Mouse (Mus musculus) ES-E14 (cell line): Measurements from ENCODE around the gene Dlg2. TPM values are rescaled to one million over a fixed set of nuclear protein-coding genes. Genes with fewer than 3 reads are reported as not detected.
"Not testable (repeated sequence)": the region's sequence is repeated elsewhere in the genome, so short reads cannot be mapped to it uniquely, and the experiment has no call there.

Source experiments
- DNase-seq: peaks from one replicate; pipeline ENCODE4 v3.0.0-alpha.2; 2013; ENCODE audit warnings: low read depth, low spot score
- H3K27ac ChIP-seq: 2 replicates; pipeline ENCODE4 v1.5.1; 2012; ENCODE audit warnings: low read depth, mild to moderate bottlenecking, low read length, moderate library complexity, mixed read lengths; ENCODE audit not compliant: poor library complexity, insufficient read depth, severe bottlenecking
- H3K36me3 ChIP-seq: 2 replicates; pipeline ENCODE4 v1.6.1; 2012; ENCODE audit warnings: mild to moderate bottlenecking, low read length, moderate library complexity, mixed read lengths; ENCODE audit not compliant: control insufficient read depth, poor library complexity, insufficient read depth, severe bottlenecking
- H3K4me1 ChIP-seq, 2 experiments: fragments of 150-350 bp in 1 of 2; sonication (generic) in 1 of 2; 2 replicates each; pipeline ENCODE4 v1.6.1; 2012; ENCODE audit warnings: low read length in 2 of 2, mild to moderate bottlenecking in 1 of 2, mixed read lengths in 1 of 2; ENCODE audit not compliant: control insufficient read depth in 2 of 2, insufficient read depth in 2 of 2, poor library complexity in 1 of 2
- H3K4me3 ChIP-seq, 2 experiments: fragments of 150-350 bp in 1 of 2; sonication (generic) in 1 of 2; 2 replicates each; pipeline ENCODE4 v1.5.1; 2012; ENCODE audit warnings: low read length in 2 of 2, low read depth in 1 of 2, mild to moderate bottlenecking in 1 of 2, mixed read lengths in 1 of 2; ENCODE audit not compliant: insufficient read depth in 1 of 2, poor library complexity in 1 of 2, severe bottlenecking in 1 of 2
- H3K9ac ChIP-seq: 2 replicates; pipeline ENCODE4 v1.6.1; 2012; ENCODE audit warnings: low read depth, mild to moderate bottlenecking, low read length, mixed read lengths; ENCODE audit not compliant: poor library complexity, insufficient read depth, severe bottlenecking
- H3K9me3 ChIP-seq: fragments of 150-350 bp; sonication (generic); 2 replicates; pipeline ENCODE4 v1.6.1; 2012; ENCODE audit warnings: low read depth, mild to moderate bottlenecking, low read length; ENCODE audit not compliant: control insufficient read depth, insufficient read depth
- CHD2 ChIP-seq: IDR thresholded peaks from 2 replicates; pipeline ENCODE4 v1.6.1; 2014; ENCODE audit warnings: mild to moderate bottlenecking, low read depth, low read length, inconsistent platforms
- HCFC1 ChIP-seq: IDR thresholded peaks from 2 replicates; pipeline ENCODE4 v1.6.1; 2012; ENCODE audit warnings: low read length, inconsistent platforms, borderline replicate concordance; ENCODE audit not compliant: insufficient read depth
- MAFK ChIP-seq: IDR thresholded peaks from 2 replicates; pipeline ENCODE4 v1.6.1; 2014; ENCODE audit warnings: mild to moderate bottlenecking, low read depth, low read length, inconsistent platforms; ENCODE audit not compliant: insufficient read depth
- ZC3H11A ChIP-seq: IDR thresholded peaks from 2 replicates; pipeline ENCODE4 v1.6.1; 2012; ENCODE audit warnings: low read depth, mild to moderate bottlenecking, inconsistent platforms, low read length, borderline replicate concordance
- ZNF384 ChIP-seq: IDR thresholded peaks from 2 replicates; pipeline ENCODE4 v1.6.1; 2012; ENCODE audit warnings: low read depth, low read length, inconsistent platforms
- in situ Hi-C, 2 experiments: fragments of 600-800 bp; cut with MboI; formaldehyde crosslinking; loops; one replicate each; pipeline ENCODE4 v1.15.1; 2025; ENCODE audit warnings: low sequenced_read_pairs in 2 of 2, inconsistent platforms in 1 of 2; ENCODE audit not compliant: unreplicated experiment in 2 of 2
- total RNA-seq: library from RNA; depleted of rRNA; stranded (reverse); fragments of 300-350 nt; gene quantifications from 2 replicates; pipeline ENCODE4 v1.2.3, GENCODE M21; 2012

Dlg2 gene
- total RNA-seq, 1 experiment: 0.13 TPM

GRCm38 (mm10) chr7:90825640-90826039 lies 349.2 kb downstream of the Dlg2 start:
- Histone ChIP-seq H3K9me3 (no peaks in the 10 kb centered on the region), H3K4me1 (no peaks in the 10 kb centered on the region), H3K4me3 (no peak overlapping the region), H3K27ac (no peak overlapping the region), H3K36me3 (no peaks in the 10 kb centered on the region), H3K9ac (no peak overlapping the region)
- no peak for TF ChIP-seq ZC3H11A
- TF ChIP-seq ZNF384: no peak
- no peak for TF ChIP-seq CHD2
- TF ChIP-seq HCFC1: no peak
- no peak for TF ChIP-seq MAFK
- in situ Hi-C loops: no loop called here
- no peak for DNase-seq

DNA sequence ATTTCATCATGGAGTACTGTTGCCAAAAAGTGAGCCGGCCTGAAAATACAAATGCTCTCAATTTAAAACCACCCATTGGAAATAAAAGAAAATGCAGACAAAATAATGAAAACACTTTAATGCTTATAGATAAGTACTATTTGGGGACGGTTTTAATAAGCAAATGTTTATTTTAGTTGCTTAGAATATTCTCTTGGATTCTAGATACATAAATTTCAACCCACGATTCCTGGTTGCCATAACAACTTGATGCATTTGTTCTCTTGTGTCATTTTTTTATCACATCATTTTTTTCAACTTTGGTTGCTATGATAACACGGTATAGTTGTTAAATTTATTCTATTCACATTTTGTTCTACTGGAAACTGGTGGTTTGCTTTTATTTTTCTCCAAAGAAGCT lies 364.8 kb downstream of the Dlg2 start:
- TF ChIP-seq HCFC1 (no peak), ZC3H11A (no peak)
- Histone ChIP-seq H3K36me3 (no peaks in the 10 kb centered on the region), H3K4me1 (no peaks in the 10 kb centered on the region), H3K9me3 (no peaks in the 10 kb centered on the region), H3K9ac (no peak overlapping the region), H3K4me3 (no peak overlapping the region), H3K27ac (no peak overlapping the region)
- in situ Hi-C loops: no loop called here
- no peak for DNase-seq

DNA sequence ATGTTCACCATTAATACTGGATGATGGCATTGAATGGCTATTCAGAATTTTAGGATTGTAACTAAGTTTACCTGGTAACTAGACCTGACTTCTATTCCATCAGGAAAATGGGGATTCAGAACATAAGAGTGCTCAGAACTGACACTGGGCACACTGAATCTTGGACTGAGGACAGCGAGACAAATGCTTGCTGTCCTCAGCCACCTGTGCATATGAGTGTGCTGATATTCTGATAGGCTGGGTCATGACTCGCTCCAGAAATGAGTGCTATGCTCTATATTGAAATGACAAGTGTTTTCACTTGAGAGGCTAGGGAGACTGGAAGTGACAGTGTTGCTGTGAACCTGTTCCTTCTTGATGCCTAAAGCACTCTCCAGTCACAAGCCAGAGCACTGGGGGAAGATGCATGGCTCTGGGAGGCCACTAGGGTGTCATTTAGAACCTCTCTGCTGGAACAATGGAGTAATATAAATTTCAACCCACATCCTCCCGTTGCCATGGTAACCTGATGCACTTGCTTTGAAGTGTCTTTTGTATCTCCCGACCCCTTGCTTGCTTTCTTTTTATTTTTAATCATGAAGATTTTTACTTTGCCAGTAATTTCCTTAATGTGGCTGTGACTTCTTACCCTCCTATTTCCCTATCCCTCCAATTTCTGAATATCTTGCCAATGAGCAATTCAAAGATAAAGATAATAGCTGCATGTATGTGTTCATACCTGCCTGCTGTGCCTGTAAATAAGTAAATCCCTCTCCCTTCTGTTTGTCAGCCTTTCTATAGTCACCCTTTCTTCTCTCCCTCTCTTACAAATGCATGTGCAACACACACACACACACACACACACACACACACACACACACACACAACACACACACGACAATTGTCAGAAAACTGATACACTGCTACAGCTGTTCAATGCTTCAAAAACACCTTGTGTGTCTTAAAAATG lies 367.1 kb downstream of the Dlg2 start:
- no peak overlapping the region for H3K27ac ChIP-seq
- no peaks in the 10 kb centered on the region for H3K9me3 ChIP-seq
- TF ChIP-seq CHD2: no peak
- TF ChIP-seq ZC3H11A: no peak
- no peak for TF ChIP-seq ZNF384
- no peak for TF ChIP-seq MAFK
- no peak for TF ChIP-seq HCFC1
- no peaks in the 10 kb centered on the region for H3K36me3 ChIP-seq
- H3K9ac ChIP-seq: no peak overlapping the region
- no peaks in the 10 kb centered on the region for H3K4me1 ChIP-seq
- in situ Hi-C loops: no loop called here
- no peak overlapping the region for H3K4me3 ChIP-seq
- no peak for DNase-seq

DNA sequence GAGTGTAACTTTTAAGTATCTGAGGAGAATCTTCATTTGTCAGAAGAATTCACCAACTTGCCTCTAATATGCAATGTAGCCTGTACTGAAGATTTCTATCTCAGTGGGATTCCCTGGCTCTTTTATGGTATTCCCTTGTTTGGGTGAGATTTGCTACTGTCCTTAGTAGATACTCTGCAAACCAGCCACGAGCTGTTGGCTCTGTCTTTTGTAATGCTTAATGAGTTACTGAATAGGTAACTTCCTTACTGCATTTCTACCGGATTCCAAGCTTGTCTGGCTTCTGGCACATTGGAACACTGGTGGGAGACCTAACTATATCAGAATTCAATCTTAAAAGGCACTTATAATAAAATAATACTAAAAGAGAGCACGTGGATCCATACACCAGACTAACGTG lies 400.3 kb downstream of the Dlg2 start:
- in situ Hi-C loops, H3K27ac ChIP-seq, H3K9me3 ChIP-seq, H3K9ac ChIP-seq, H3K36me3 ChIP-seq, H3K4me1 ChIP-seq, H3K4me3 ChIP-seq: not testable (repeated sequence)
- DNase-seq: peak; percentile 24

GRCm38 (mm10) chr7:90882740-90883139 lies 406.3 kb downstream of the Dlg2 start:
- Histone ChIP-seq H3K4me3 (no peak overlapping the region), H3K9ac (no peak overlapping the region), H3K27ac (no peak overlapping the region), H3K9me3 (no peaks in the 10 kb centered on the region), H3K36me3 (no peaks in the 10 kb centered on the region), H3K4me1 (no peaks in the 10 kb centered on the region)
- in situ Hi-C loops: no loop called here
- TF ChIP-seq MAFK (no peak), ZNF384 (no peak), CHD2 (no peak), ZC3H11A (no peak), HCFC1 (no peak)
- no peak for DNase-seq
